Mouse (Mus musculus) left cerebral cortex, adult 18-20 months (tissue): ENCODE results near the gene Gpt2. TPM values are rescaled to one million over a fixed set of nuclear protein-coding genes. Genes with fewer than 3 reads are reported as not detected.

Experiments used
- DNase-seq, 2 experiments: peaks; one replicate each; pipeline ENCODE4 v3.0.0; 2021 to 2022; ENCODE audit warnings: low spot score in 2 of 2, mixed read lengths in 1 of 2
- total RNA-seq, 2 experiments: library from RNA; stranded (reverse); gene quantifications; 2 replicates each; pipeline ENCODE4 v1.2.3; 2021

Gene Gpt2
- total RNA-seq, 2 experiments from 2014 or later, result 52.6 to 58.0 TPM

- peak in 1 of 2 experiments; percentile 32 for DNase-seq
These were observed 9.9 kb upstream of the Gpt2 start for GRCm38 (mm10) chr8:85482427-85482826.

GRCm38 (mm10) chr8:85487906-85488620, 4.3 kb upstream of the Gpt2 start:
- DNase-seq, result no peak

- DNase-seq, result no peak
These were observed 3.7 kb upstream of the Gpt2 start for GRCm38 (mm10) chr8:85488631-85489030.

- no peak for DNase-seq
These were observed 2.8 kb upstream of the Gpt2 start for GRCm38 (mm10) chr8:85489546-85489945.

GRCm38 (mm10) chr8:85492940-85493931, 860 bp downstream of the Gpt2 start:
- DNase-seq, result peak; percentile 45 to 50

GRCm38 (mm10) chr8:85496125-85496524, 3.7 kb downstream of the Gpt2 start:
- DNase-seq, result no peak

GRCm38 (mm10) chr8:85496778-85497177, 4.4 kb downstream of the Gpt2 start:
- DNase-seq, result no peak

- no peak for DNase-seq
These were observed 6.2 kb downstream of the Gpt2 start for GRCm38 (mm10) chr8:85498577-85498976.

- no peak for DNase-seq
These were observed 8.1 kb downstream of the Gpt2 start for GRCm38 (mm10) chr8:85500460-85500859.

GRCm38 (mm10) chr8:85500955-85501685, 8.7 kb downstream of the Gpt2 start:
- DNase-seq, result peak in 1 of 2 experiments; percentile 48

- DNase-seq, result no peak
These were observed 10.0 kb downstream of the Gpt2 start for GRCm38 (mm10) chr8:85502381-85502780.

- DNase-seq, result no peak
These were observed 10.7 kb downstream of the Gpt2 start for GRCm38 (mm10) chr8:85503065-85503464.

- DNase-seq, result no peak
These were observed 12.3 kb downstream of the Gpt2 start for GRCm38 (mm10) chr8:85504704-85505103.

GRCm38 (mm10) chr8:85506620-85507019, 14.2 kb downstream of the Gpt2 start:
- DNase-seq, result no peak

GRCm38 (mm10) chr8:85508661-85509060, 16.3 kb downstream of the Gpt2 start:
- no peak for DNase-seq

GRCm38 (mm10) chr8:85512234-85512633, 19.9 kb downstream of the Gpt2 start:
- DNase-seq, result no peak

- no peak for DNase-seq
These were observed 20.9 kb downstream of the Gpt2 start for GRCm38 (mm10) chr8:85513283-85513682.

GRCm38 (mm10) chr8:85515391-85515790, 23.0 kb downstream of the Gpt2 start:
- peak; percentile 68 to 85 for DNase-seq

GRCm38 (mm10) chr8:85517336-85517735, 25.0 kb downstream of the Gpt2 start:
- peak; percentile 58 to 80 for DNase-seq

- peak; percentile 57 to 66 for DNase-seq
These were observed 25.6 kb downstream of the Gpt2 start for GRCm38 (mm10) chr8:85517956-85518355.

- DNase-seq, result no peak
These were observed 28.2 kb downstream of the Gpt2 start for GRCm38 (mm10) chr8:85520586-85520985.
